Mouse (Mus musculus) hindbrain, embryonic 10.5 days (tissue): ENCODE data around the gene Larp1b. TPM values are rescaled to one million over a fixed set of nuclear protein-coding genes. Genes with fewer than 3 reads are reported as not detected.
"Not testable (repeated sequence)": the region's sequence is repeated elsewhere in the genome, so short reads cannot be mapped to it uniquely, and the experiment has no call there.

ENCODE experiments used
- DNase-seq: peaks from one replicate; pipeline ENCODE4 v3.0.0-alpha.2; 2017; ENCODE audit warnings: low spot score
- H3K27ac ChIP-seq: fragments of 300-500 bp; sonication (generic); 2 replicates; pipeline ENCODE4 v1.5.1; 2016; ENCODE audit warnings: mild to moderate bottlenecking, moderate library complexity
- H3K27me3 ChIP-seq: fragments of 300-500 bp; sonication (generic); 2 replicates; pipeline ENCODE4 v1.6.1; 2016; ENCODE audit warnings: mild to moderate bottlenecking; ENCODE audit not compliant: poor library complexity, insufficient read depth, severe bottlenecking
- H3K36me3 ChIP-seq: fragments of 300-500 bp; sonication (generic); 2 replicates; pipeline ENCODE4 v1.6.1; 2016; ENCODE audit warnings: mild to moderate bottlenecking, moderate library complexity
- H3K4me1 ChIP-seq: fragments of 300-500 bp; sonication (generic); replicated peaks from 2 replicates; pipeline ENCODE4 v1.6.1; 2016; ENCODE audit warnings: mild to moderate bottlenecking
- H3K4me3 ChIP-seq: fragments of 300-500 bp; sonication (generic); 2 replicates; pipeline ENCODE4 v1.5.1; 2016; ENCODE audit warnings: mild to moderate bottlenecking, moderate library complexity
- H3K9me3 ChIP-seq: fragments of 300-500 bp; sonication (generic); 2 replicates; pipeline ENCODE4 v1.6.1; 2016; ENCODE audit warnings: mild to moderate bottlenecking, moderate library complexity
- WGBS: fragments of 180-500 bp; shearing (Covaris S2); methylation state at CpG from one replicate; pipeline ENCODE4 v1.1.7; 2016; 5-methylcytosine and 5-hydroxymethylcytosine counted together
- polyA plus RNA-seq: library from polyadenylated mRNA; unstranded; fragments of >200 nt; fragmentation: Nextera tagmentation; extraction: Ambion mirVana; gene quantifications from 2 replicates; pipeline ENCODE4 v1.2.1, GENCODE M21; 2016

Gene Larp1b
- 1.7 and 2.3 TPM in 2 replicates for polyA plus RNA-seq

GRCm38 (mm10) chr3:40949170-40949902 lies at the start of gene Larp1b:
Larp1b (plus strand) TSS chr3:40949828.
- peaks cover 20% of the 10 kb centered on the region; the same call in 1 of the 2 replicates for H3K4me1 ChIP-seq
- peak within 1 kb of the TSS; percentile 78 for H3K4me3 ChIP-seq
- H3K9me3 ChIP-seq, result no peaks in the 10 kb centered on the region
- peaks cover 44% of the 10 kb centered on the region for H3K27me3 ChIP-seq
- DNase-seq, result peak; percentile 99
- peak within 1 kb of the TSS; percentile 90 for H3K27ac ChIP-seq
- WGBS, result under 1% methylated on average over 66 of the region's 66 CpGs
- H3K36me3 ChIP-seq, result no peaks in the 10 kb centered on the region

GRCm38 (mm10) chr3:40902443-40902842 lies 47.2 kb upstream of the Larp1b start, which contains the start of gene 1700034I23Rik:
1700034I23Rik (minus strand) TSS chr3:40902543.
- not testable (repeated sequence) for H3K27ac ChIP-seq, H3K27me3 ChIP-seq, H3K36me3 ChIP-seq, H3K4me1 ChIP-seq, H3K4me3 ChIP-seq, H3K9me3 ChIP-seq, DNase-seq
- WGBS, result over 99% methylated on average over 8 of the region's 10 CpGs

- no peak overlapping the region for H3K27ac ChIP-seq
- 87% methylated on average over 5 of the region's 5 CpGs for WGBS
- H3K27me3 ChIP-seq, result no peaks in the 10 kb centered on the region
- H3K4me1 ChIP-seq, result no peaks in the 10 kb centered on the region
- no peak overlapping the region for H3K4me3 ChIP-seq
- no peak for DNase-seq
- H3K36me3 ChIP-seq, result peaks cover 8% of the 10 kb centered on the region
- H3K9me3 ChIP-seq, result no peaks in the 10 kb centered on the region
These were observed 11.4 kb upstream of the Larp1b start for GRCm38 (mm10) chr3:40938189-40938588.

- Histone ChIP-seq H3K4me3 (no peak overlapping the region), H3K27me3 (no peaks in the 10 kb centered on the region), H3K4me1 (no peaks in the 10 kb centered on the region), H3K9me3 (no peaks in the 10 kb centered on the region), H3K36me3 (peaks cover 7% of the 10 kb centered on the region), H3K27ac (no peak overlapping the region)
- WGBS, result 97% methylated on average over 4 of the region's 4 CpGs
- no peak for DNase-seq
These were observed 11.0 kb upstream of the Larp1b start for GRCm38 (mm10) chr3:40938592-40938991.

- no peak overlapping the region for H3K4me3 ChIP-seq
- H3K27ac ChIP-seq, result no peak overlapping the region
- peaks cover 2% of the 10 kb centered on the region for H3K36me3 ChIP-seq
- no peaks in the 10 kb centered on the region for H3K27me3 ChIP-seq
- no peaks in the 10 kb centered on the region for H3K9me3 ChIP-seq
- DNase-seq, result no peak
- no peaks in the 10 kb centered on the region for H3K4me1 ChIP-seq
These were observed 10.6 kb upstream of the Larp1b start for GRCm38 (mm10) chr3:40939019-40939418.

GRCm38 (mm10) chr3:40949903-40950600 lies 424 bp downstream of the Larp1b start:
- H3K36me3 ChIP-seq, result no peaks in the 10 kb centered on the region
- peaks cover 44% of the 10 kb centered on the region for H3K27me3 ChIP-seq
- peaks cover 20% of the 10 kb centered on the region; the same call in 1 of the 2 replicates for H3K4me1 ChIP-seq
- under 1% methylated on average over 115 of the region's 118 CpGs for WGBS
- no peaks in the 10 kb centered on the region for H3K9me3 ChIP-seq
- H3K4me3 ChIP-seq, result peak overlapping the region; percentile 78
- H3K27ac ChIP-seq, result peak overlapping the region; percentile 90
- DNase-seq, result peak; percentile 56

GRCm38 (mm10) chr3:40950601-40951201 lies 1.1 kb downstream of the Larp1b start:
- DNase-seq, result peak; percentile 59
- Histone ChIP-seq H3K27ac (peak overlapping the region; percentile 90), H3K9me3 (no peaks in the 10 kb centered on the region), H3K36me3 (no peaks in the 10 kb centered on the region), H3K27me3 (peaks cover 44% of the 10 kb centered on the region), H3K4me1 (peaks cover 20% of the 10 kb centered on the region; the same call in 1 of the 2 replicates), H3K4me3 (peak overlapping the region; percentile 78)
- under 1% methylated on average over 43 of the region's 43 CpGs for WGBS

- H3K27me3 ChIP-seq, result peaks cover 44% of the 10 kb centered on the region
- DNase-seq, result no peak
These were observed 1.7 kb downstream of the Larp1b start for GRCm38 (mm10) chr3:40951365-40951764.

GRCm38 (mm10) chr3:40952606-40953005 lies 3.0 kb downstream of the Larp1b start:
- Histone ChIP-seq H3K4me3 (no peak overlapping the region), H3K36me3 (no peaks in the 10 kb centered on the region), H3K9me3 (no peaks in the 10 kb centered on the region), H3K27me3 (peaks cover 42% of the 10 kb centered on the region), H3K27ac (no peak overlapping the region), H3K4me1 (peaks cover 20% of the 10 kb centered on the region; the same call in 1 of the 2 replicates)
- no peak for DNase-seq

More at GRCm38 (mm10) chr3:40951365-40951764, 1.7 kb downstream of the Larp1b start:
- 16% methylated on average over 7 of the region's 7 CpGs for WGBS
- Histone ChIP-seq H3K27ac (no peak overlapping the region), H3K9me3 (no peaks in the 10 kb centered on the region), H3K4me1 (peaks cover 20% of the 10 kb centered on the region; the same call in 1 of the 2 replicates), H3K4me3 (peak overlapping the region; percentile 78), H3K36me3 (no peaks in the 10 kb centered on the region)

GRCm38 (mm10) chr3:40954792-40955191 lies 5.2 kb downstream of the Larp1b start:
- Histone ChIP-seq H3K4me3 (no peak overlapping the region), H3K4me1 (peaks cover 16% of the 10 kb centered on the region; the same call in 1 of the 2 replicates), H3K9me3 (no peaks in the 10 kb centered on the region), H3K27ac (no peak overlapping the region), H3K36me3 (no peaks in the 10 kb centered on the region), H3K27me3 (peaks cover 26% of the 10 kb centered on the region)
- 81% methylated on average over 1 of the region's 1 CpGs for WGBS
- DNase-seq, result no peak

- Histone ChIP-seq H3K9me3 (no peaks in the 10 kb centered on the region), H3K27me3 (no peaks in the 10 kb centered on the region), H3K4me3 (no peak overlapping the region), H3K36me3 (no peaks in the 10 kb centered on the region), H3K27ac (no peak overlapping the region), H3K4me1 (no peaks in the 10 kb centered on the region)
- DNase-seq, result no peak
These were observed 9.2 kb downstream of the Larp1b start for GRCm38 (mm10) chr3:40958831-40959230.

- no peak overlapping the region for H3K4me3 ChIP-seq
- no peaks in the 10 kb centered on the region for H3K36me3 ChIP-seq
- DNase-seq, result no peak
- H3K27ac ChIP-seq, result no peak overlapping the region
- H3K9me3 ChIP-seq, result no peaks in the 10 kb centered on the region
- no peaks in the 10 kb centered on the region for H3K4me1 ChIP-seq
- H3K27me3 ChIP-seq, result no peaks in the 10 kb centered on the region
These were observed 31.1 kb downstream of the Larp1b start for GRCm38 (mm10) chr3:40980758-40981157.

- WGBS, result 84% methylated on average over 5 of the region's 5 CpGs
- H3K9me3 ChIP-seq, result no peaks in the 10 kb centered on the region
These were observed 37.9 kb downstream of the Larp1b start for GRCm38 (mm10) chr3:40987539-40987938.

More at GRCm38 (mm10) chr3:40987539-40987938, 37.9 kb downstream of the Larp1b start:
- no peak for DNase-seq
- no peak overlapping the region for H3K27ac ChIP-seq
- no peaks in the 10 kb centered on the region for H3K36me3 ChIP-seq
- no peaks in the 10 kb centered on the region for H3K4me1 ChIP-seq
- no peak overlapping the region for H3K4me3 ChIP-seq
- no peaks in the 10 kb centered on the region for H3K27me3 ChIP-seq
